ENCODE assay signal across 9 mouse cellular contexts in the genomic region with DNA sequence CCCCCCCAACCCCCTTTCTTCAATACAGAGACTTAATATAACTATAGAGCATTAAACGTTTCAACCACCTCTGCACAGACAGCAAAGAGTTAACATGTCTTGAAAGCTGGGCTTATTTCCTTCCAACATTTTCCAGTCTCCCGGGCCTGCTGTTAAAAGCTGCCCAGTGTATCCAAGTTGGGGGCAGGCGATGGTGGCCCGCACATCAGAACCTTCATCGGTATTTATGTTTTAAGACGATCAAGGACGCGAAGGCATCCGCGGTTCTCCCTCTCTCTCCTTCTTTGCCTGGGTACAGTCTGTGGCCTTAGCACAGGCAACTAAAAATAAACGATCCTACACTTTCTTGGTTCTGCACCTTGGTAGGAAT. TPM values are rescaled to one million over a fixed set of nuclear protein-coding genes. Genes with fewer than 3 reads are reported as not detected.
A peak's percentile ranks its signal among the peaks of the same experiment; 100 is the strongest.
DNase-seq lines count a peak whose midpoint lies in the region; ATAC-seq and TF ChIP-seq lines count a peak whose summit lies in the region.
"Had no signal": no experiment of that assay in that cellular context is flagged by ENCODE, and none has a peak within 500 bp of the region (broad histone marks: within the 10 kb centered on the region; RNA-seq: fewer than 3 reads in every experiment).

No protein-coding gene starts in this region.

- H3K4me2 ChIP-seq in heart, embryonic 12.5 days: peak overlapping the region; percentile 88
- H3K4me2 ChIP-seq in forebrain, embryonic 12.5 days: peak overlapping the region; percentile 78
- H3K4me2 ChIP-seq in liver, embryonic 14.5 days (ENCODE audit: low read depth): peak overlapping the region; percentile 83

- H3K9me3 ChIP-seq in heart, embryonic 12.5 days (replicated peaks): 0 out of 2 replicates have a peak, but pooled peaks cover under 1% of the 10 kb centered on the region
- peaks cover under 1% of the 10 kb centered on the region; the same call in 1 of the 2 replicates for H3K9me3 ChIP-seq in E14TG2a.4 (ENCODE audit: low read length)
- H3K9me3 ChIP-seq in forebrain, embryonic 12.5 days: no peaks in the 10 kb centered on the region
- no peaks in the 10 kb centered on the region for H3K9me3 ChIP-seq in liver, embryonic 14.5 days (ENCODE audit: control insufficient read depth, low read length)

- intact Hi-C loops in gastrocnemius, postnatal 14 days (cut with DNase I; ENCODE audit: low total_unique reads): no loop called here

- DNase-seq in heart, adult 18-20 months: no peak
- no peak for DNase-seq in liver, embryonic 14.5 days (ENCODE audit: low read depth in 3 of 3, low spot score in 3 of 3)
- no peak for DNase-seq in ovary, postnatal 14 days (ENCODE audit: low spot score)
- no peak for DNase-seq in gastrocnemius, postnatal 14 days

- H3K4me1 ChIP-seq in heart, embryonic 12.5 days (replicated peaks): peaks cover 44% of the 10 kb centered on the region
- peaks cover 47% of the 10 kb centered on the region for H3K4me1 ChIP-seq in E14TG2a.4 (replicated peaks; ENCODE audit: low read depth, low read length)
- peaks cover 37% of the 10 kb centered on the region for H3K4me1 ChIP-seq in forebrain, embryonic 12.5 days
- peaks cover 10 to 29% of the 10 kb centered on the region in 2 experiments; a peak in 3 of 4 replicates for H3K4me1 ChIP-seq in liver, embryonic 14.5 days (replicated peaks; ENCODE audit: control insufficient read depth in 2 of 2, insufficient read depth in 2 of 2, low read length in 1 of 2)

- peak overlapping the region; percentile 90 for H3K4me3 ChIP-seq in heart, embryonic 12.5 days
- peak overlapping the region; percentile 98 for H3K4me3 ChIP-seq in E14TG2a.4 (replicated peaks; ENCODE audit: low read length)
- peak overlapping the region; percentile 80 for H3K4me3 ChIP-seq in forebrain, embryonic 12.5 days (replicated peaks)
- peak overlapping the region; percentile 91 to 93 for H3K4me3 ChIP-seq in liver, embryonic 14.5 days (ENCODE audit: insufficient read depth in 1 of 2, low read depth in 2 of 2, low read length in 2 of 2)

- TF ChIP-seq CTCF in E14TG2a.4 (conservative IDR thresholded peaks at IDR 0.05; ENCODE audit: low read length): no peak
- no peak for TF ChIP-seq CTCF in liver, embryonic 14.5 days (IDR thresholded peaks at IDR 0.05; ENCODE audit: low read depth)

- TF ChIP-seq EP300 in liver, embryonic 14.5 days (IDR thresholded peaks at IDR 0.05; ENCODE audit: low read depth): no peak

- WGBS in heart, embryonic 12.5 days: under 1% methylated on average over 11 of the region's 11 CpGs
- under 1% methylated on average over 11 of the region's 11 CpGs for WGBS in forebrain, embryonic 12.5 days
- WGBS in liver, embryonic 14.5 days (ENCODE audit: insufficient replicate concordance): under 1% methylated on average over 11 of the region's 11 CpGs

- no peak for ATAC-seq in heart, embryonic 12.5 days (ENCODE audit: insufficient number of reproducible peaks, low FRiP score)
- ATAC-seq in forebrain, embryonic 12.5 days (ENCODE audit: low FRiP score): no peak
- ATAC-seq in liver, embryonic 14.5 days (ENCODE audit: insufficient read depth): no peak
- no peak for ATAC-seq in granulocyte monocyte progenitor cell, adult 5-6 weeks (replicated peaks; ENCODE audit: poor library complexity, severe bottlenecking)

- peak overlapping the region; percentile 84 for H3K27ac ChIP-seq in heart, embryonic 12.5 days (ENCODE audit: poor library complexity, severe bottlenecking)
- H3K27ac ChIP-seq in forebrain, embryonic 12.5 days: peak overlapping the region; percentile 85
- H3K27ac ChIP-seq in liver, embryonic 14.5 days: peak overlapping the region; percentile 27

- H3K36me3 ChIP-seq in heart, embryonic 12.5 days: peaks cover 40% of the 10 kb centered on the region
- peaks cover 48% of the 10 kb centered on the region for H3K36me3 ChIP-seq in E14TG2a.4 (ENCODE audit: insufficient read depth, low read length)
- peaks cover 37% of the 10 kb centered on the region for H3K36me3 ChIP-seq in forebrain, embryonic 12.5 days (replicated peaks)
- H3K36me3 ChIP-seq in liver, embryonic 14.5 days (replicated peaks; ENCODE audit: control insufficient read depth, insufficient read depth, low read depth): peaks cover 45% of the 10 kb centered on the region

- peak overlapping the region; percentile 92 for H3K9ac ChIP-seq in heart, embryonic 12.5 days
- H3K9ac ChIP-seq in forebrain, embryonic 12.5 days: peak overlapping the region; percentile 92
- H3K9ac ChIP-seq in liver, embryonic 14.5 days (replicated peaks): peak overlapping the region; percentile 99

- no peaks in the 10 kb centered on the region for H3K27me3 ChIP-seq in heart, embryonic 12.5 days (replicated peaks)
- no peaks in the 10 kb centered on the region for H3K27me3 ChIP-seq in E14TG2a.4 (ENCODE audit: insufficient read depth, low read length)
- H3K27me3 ChIP-seq in forebrain, embryonic 12.5 days: no peaks in the 10 kb centered on the region
- H3K27me3 ChIP-seq in liver, embryonic 14.5 days (ENCODE audit: control insufficient read depth, insufficient read depth, low read length): no peaks in the 10 kb centered on the region

RNA-seq across cellular contexts. Expression of a gene that starts 0.9 kb away (rescaled TPM):
- 337 and 339 TPM in 2 replicates for polyA plus RNA-seq in heart, embryonic 12.5 days (2016; fragmentation: Nextera tagmentation; extraction: Ambion mirVana)
- total RNA-seq in heart, adult 18-20 months (2021): 1 to 10 TPM; 1.4 to 1.6 TPM
- polyA plus RNA-seq in forebrain, embryonic 12.5 days (2016; fragmentation: Nextera tagmentation; extraction: Ambion mirVana): 380 and 382 TPM in 2 replicates
- polyA plus RNA-seq in liver, embryonic 14.5 days (2012; rRNA removed): 140 and 273 TPM in 2 replicates
- 353 and 360 TPM in 2 replicates for polyA plus RNA-seq in liver, embryonic 14.5 days (2014; fragmentation: Nextera tagmentation; extraction: Ambion mirVana)
- total RNA-seq in granulocyte monocyte progenitor cell, adult 5-6 weeks (2014; fragmentation: Nextera tagmentation): 82.5 and 104 TPM in 2 replicates
- total RNA-seq in granulocyte monocyte progenitor cell, adult 5-6 weeks (2017): 302 and 371 TPM in 2 replicates
- 10 to 100 TPM; 11.0 to 12.6 TPM for total RNA-seq in gastrocnemius, postnatal 14 days (2021)

RNA-seq across cellular contexts. Expression of a gene that starts 46.7 kb away (rescaled TPM):
- polyA plus RNA-seq in heart, embryonic 12.5 days (2016; fragmentation: Nextera tagmentation; extraction: Ambion mirVana): 61.9 and 65.5 TPM in 2 replicates
- total RNA-seq in heart, adult 18-20 months (2021): 10 to 100 TPM; 67.9 to 68.1 TPM
- polyA plus RNA-seq in forebrain, embryonic 12.5 days (2016; fragmentation: Nextera tagmentation; extraction: Ambion mirVana): 64.6 and 68.1 TPM in 2 replicates
- polyA plus RNA-seq in liver, embryonic 14.5 days (2012; rRNA removed): 2.0 and 3.1 TPM in 2 replicates
- 5.3 and 5.7 TPM in 2 replicates for polyA plus RNA-seq in liver, embryonic 14.5 days (2014; fragmentation: Nextera tagmentation; extraction: Ambion mirVana)
- total RNA-seq in granulocyte monocyte progenitor cell, adult 5-6 weeks (2014; fragmentation: Nextera tagmentation): not detected in 2 replicates
- total RNA-seq in granulocyte monocyte progenitor cell, adult 5-6 weeks (2017): 0.05 and 0.39 TPM in 2 replicates
- 100 to 1,000 TPM in 1 of 2 experiments, 10 to 100 TPM in 1; 78.4 to 112 TPM for total RNA-seq in gastrocnemius, postnatal 14 days (2021)
- total RNA-seq: hematopoietic stem cell, adult 5-6 weeks had no signal

Comparison
In these comparisons a context has a peak if more than half of its experiments do, and no peak if none do; other contexts are left out.
1. H3K27ac ChIP-seq: peak in every context shown above with its lines; median percentile 85 in forebrain, embryonic 12.5 days; 84 in heart, embryonic 12.5 days; 27 in liver, embryonic 14.5 days.
2. RNA of a gene that starts 0.9 kb away (total RNA-seq): 82.5 to 371 TPM in granulocyte monocyte progenitor cell, adult 5-6 weeks; 11.0 to 12.6 TPM in gastrocnemius, postnatal 14 days and 1.4 to 1.6 TPM in heart, adult 18-20 months; every median in the first group is over 4 times any median in the second.
3. RNA of a gene that starts 46.7 kb away (total RNA-seq): 78.4 to 112 TPM in gastrocnemius, postnatal 14 days and 67.9 to 68.1 TPM in heart, adult 18-20 months; 0.05 to 0.39 TPM in granulocyte monocyte progenitor cell, adult 5-6 weeks; every median in the first group is over 10 times any median in the second.
4. Peak in every context shown above with its lines, with median percentiles within 50 percentile points of each other: H3K4me2 ChIP-seq, H3K4me3 ChIP-seq and H3K9ac ChIP-seq.